Mouse (Mus musculus): ENCODE measurements around the gene Gm6525.

Gene Gm6525

GRCm38 (mm10) chr3:84169393-84170005 lies 4.4 kb upstream of the Gm6525 start:
- DNase-seq (ENCODE audit: extremely low spot score, low read depth, low spot score) = no peak

- no peak for DNase-seq (ENCODE audit: extremely low spot score, low read depth, low spot score)
These were observed 1.5 kb upstream of the Gm6525 start for GRCm38 (mm10) chr3:84172406-84172805.

- peak; percentile 42 for DNase-seq (ENCODE audit: extremely low spot score, low read depth, low spot score)
These were observed 1.7 kb downstream of the Gm6525 start for GRCm38 (mm10) chr3:84175337-84176315.

GRCm38 (mm10) chr3:84177834-84178233 lies 3.9 kb downstream of the Gm6525 start:
- DNase-seq (ENCODE audit: extremely low spot score, low read depth, low spot score) = no peak

DNA sequence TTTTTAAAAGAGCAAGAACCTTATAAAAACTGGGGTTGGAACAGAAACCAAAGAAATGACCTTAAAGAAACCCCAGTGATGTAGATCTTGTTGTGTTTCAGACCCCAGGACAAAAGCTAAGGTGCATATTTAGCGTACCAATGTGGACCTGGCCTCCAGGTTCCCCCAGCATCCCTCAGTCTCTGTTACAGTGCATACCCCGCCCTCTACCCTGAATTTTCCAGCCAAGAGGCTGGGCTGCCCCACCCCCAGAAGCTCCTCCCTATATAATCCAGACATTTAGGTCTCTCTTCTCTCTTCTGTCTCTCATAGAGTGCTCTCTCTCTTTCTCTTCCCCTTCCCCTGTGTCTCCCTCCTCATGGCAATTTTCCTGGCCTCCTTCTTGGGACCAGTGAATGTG lies 6.4 kb downstream of the Gm6525 start:
- no peak for DNase-seq (ENCODE audit: extremely low spot score, low read depth, low spot score)

GRCm38 (mm10) chr3:84181102-84181501 lies 7.2 kb downstream of the Gm6525 start:
- no peak for DNase-seq (ENCODE audit: extremely low spot score, low read depth, low spot score)

DNA sequence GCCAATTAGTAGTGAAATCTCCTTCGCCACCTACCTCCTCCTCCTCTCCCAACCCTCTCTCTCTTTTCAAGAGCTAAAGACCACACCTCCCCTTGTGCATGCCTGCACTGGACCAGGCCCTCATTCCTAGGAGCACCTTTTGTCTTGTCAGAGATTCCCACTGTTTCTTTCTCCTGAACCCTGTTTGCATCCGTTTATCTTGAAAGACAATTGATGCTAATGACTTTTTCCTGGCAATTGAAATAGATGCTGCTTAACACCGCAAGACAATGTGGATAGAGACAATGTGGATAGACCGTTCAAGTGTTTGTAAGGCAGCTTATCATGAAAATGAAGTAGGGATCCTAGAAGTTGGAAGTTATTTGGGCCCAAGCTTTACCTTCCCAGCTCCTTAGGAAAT lies 7.8 kb downstream of the Gm6525 start:
- no peak for DNase-seq (ENCODE audit: extremely low spot score, low read depth, low spot score)

DNA sequence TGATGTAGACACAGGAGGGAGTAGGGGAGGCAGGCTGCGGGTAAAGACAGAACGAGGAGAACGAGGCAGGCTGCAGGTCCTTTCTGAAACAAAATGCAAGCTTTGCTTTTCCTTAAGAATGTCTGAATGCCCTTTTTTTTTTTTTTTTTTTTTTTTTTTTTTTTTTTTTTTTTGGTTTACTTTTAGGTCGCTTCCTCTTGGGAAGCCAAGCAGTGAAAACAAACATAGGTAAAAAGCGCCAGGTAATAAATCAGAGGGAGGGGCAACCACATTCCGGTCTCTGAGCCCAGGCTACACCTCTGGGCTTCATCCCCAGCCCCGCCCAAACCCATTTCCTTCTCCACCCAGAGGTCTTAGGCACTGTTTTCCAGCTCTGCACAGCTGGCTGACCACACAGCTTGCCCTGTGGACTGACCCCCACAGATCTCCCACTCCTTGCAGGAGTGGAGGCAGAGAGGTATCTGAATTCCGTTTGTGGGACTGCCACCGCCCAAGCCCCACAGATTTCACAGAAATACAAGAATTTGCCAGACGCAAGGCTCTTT lies 15.8 kb downstream of the Gm6525 start:
- no peak for DNase-seq (ENCODE audit: extremely low spot score, low read depth, low spot score)

DNA sequence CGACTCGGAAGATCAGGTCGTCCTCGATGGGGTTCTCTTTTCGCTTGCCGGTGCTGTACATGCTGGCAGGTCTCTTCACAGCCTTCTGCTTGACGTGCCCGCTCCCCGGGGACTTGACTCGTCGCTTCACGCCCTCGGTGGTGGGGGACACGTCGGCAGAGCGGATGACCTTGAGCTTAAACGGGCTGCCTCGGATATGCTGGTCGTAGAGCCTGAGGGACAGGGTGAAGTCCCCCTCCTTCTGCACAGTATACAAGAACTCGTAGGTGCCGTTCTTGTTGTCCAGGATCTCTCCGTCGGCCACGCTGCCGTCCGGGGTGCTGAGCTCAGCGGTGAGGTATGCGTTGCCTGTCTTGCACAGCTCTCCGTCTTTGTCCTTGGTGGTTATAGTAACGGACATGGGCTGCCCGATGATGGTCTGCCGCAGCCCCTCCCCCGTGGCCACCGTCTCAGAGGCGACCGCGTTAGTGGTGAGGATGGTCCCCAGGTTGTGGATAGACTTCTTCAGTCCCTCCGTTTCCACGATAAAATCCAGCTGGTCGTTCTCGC lies 16.7 kb downstream of the Gm6525 start:
- no peak for DNase-seq (ENCODE audit: extremely low spot score, low read depth, low spot score)

- DNase-seq (ENCODE audit: extremely low spot score, low read depth, low spot score) = no peak
These were observed 17.4 kb downstream of the Gm6525 start for GRCm38 (mm10) chr3:84191141-84191881.

DNA sequence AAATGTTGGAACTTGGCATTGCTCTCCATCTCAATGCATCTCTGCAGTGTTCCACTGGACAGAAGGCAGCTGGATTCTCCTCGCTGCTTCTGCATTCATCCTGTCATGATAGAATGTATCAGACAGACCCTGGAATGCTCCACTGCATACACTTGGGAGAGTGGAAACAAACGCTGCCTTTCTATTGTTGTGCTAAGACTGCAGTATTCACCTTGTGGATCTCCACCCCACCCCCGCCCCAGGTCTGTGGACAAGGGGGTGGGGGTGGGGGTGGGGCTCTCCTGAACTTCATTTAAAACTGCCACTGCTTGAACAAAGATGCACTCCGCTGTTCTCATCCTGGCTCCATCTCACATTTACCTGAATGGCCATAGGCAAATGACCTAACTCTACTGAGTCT lies 20.0 kb downstream of the Gm6525 start:
- no peak for DNase-seq (ENCODE audit: extremely low spot score, low read depth, low spot score)

GRCm38 (mm10) chr3:84198229-84198628 lies 24.3 kb downstream of the Gm6525 start:
- no peak for DNase-seq (ENCODE audit: extremely low spot score, low read depth, low spot score)

- DNase-seq (ENCODE audit: extremely low spot score, low read depth, low spot score) = no peak
These were observed 25.6 kb downstream of the Gm6525 start for GRCm38 (mm10) chr3:84199516-84199915.

DNA sequence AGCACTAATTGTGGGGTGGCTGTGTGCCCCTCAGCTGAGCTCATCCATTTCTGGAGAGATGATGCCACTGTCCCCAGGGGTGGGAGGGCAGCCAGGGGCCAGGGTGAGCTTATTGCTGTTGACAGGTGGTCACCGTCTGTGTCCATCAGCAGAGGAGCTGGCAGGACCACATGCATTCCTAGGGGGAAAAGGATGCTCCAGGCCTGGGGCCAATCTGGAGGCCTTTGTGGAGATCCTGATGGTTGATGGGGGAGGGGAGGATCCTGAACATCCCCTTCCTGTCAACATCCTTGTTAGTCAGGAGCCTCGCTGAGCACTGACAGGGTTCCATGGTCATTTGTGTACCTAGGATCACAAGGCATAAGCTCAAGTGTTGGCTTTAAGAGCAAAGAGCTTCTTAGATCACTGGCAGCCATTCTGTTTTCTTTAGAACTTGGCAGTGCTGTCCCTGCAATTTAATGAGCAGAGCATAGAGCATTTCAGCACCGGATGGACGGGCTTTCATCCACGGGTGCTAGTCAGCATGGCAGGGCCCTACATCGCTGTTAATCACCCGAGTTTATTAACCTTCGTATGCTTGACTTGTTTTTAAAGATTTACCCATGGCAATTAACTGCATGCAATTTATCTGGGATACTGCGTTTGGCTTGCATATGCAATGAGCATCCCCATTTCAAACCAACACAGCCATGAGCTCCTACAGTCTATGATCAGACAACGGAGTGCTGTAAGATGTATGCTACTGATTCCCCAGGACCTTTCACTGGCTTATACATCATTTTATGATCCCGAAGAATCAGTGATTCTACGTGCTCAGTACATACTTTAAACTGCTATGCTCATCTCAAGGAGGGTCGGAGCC lies 26.9 kb downstream of the Gm6525 start:
- no peak for DNase-seq (ENCODE audit: extremely low spot score, low read depth, low spot score)

GRCm38 (mm10) chr3:84204640-84205039 lies 30.7 kb downstream of the Gm6525 start:
- no peak for DNase-seq (ENCODE audit: extremely low spot score, low read depth, low spot score)

GRCm38 (mm10) chr3:84205650-84206049 lies 31.7 kb downstream of the Gm6525 start:
- DNase-seq (ENCODE audit: extremely low spot score, low read depth, low spot score) = no peak

GRCm38 (mm10) chr3:84206106-84206505 lies 32.2 kb downstream of the Gm6525 start:
- DNase-seq (ENCODE audit: extremely low spot score, low read depth, low spot score) = no peak

- no peak for DNase-seq (ENCODE audit: extremely low spot score, low read depth, low spot score)
These were observed 33.5 kb downstream of the Gm6525 start for GRCm38 (mm10) chr3:84207366-84207765.

DNA sequence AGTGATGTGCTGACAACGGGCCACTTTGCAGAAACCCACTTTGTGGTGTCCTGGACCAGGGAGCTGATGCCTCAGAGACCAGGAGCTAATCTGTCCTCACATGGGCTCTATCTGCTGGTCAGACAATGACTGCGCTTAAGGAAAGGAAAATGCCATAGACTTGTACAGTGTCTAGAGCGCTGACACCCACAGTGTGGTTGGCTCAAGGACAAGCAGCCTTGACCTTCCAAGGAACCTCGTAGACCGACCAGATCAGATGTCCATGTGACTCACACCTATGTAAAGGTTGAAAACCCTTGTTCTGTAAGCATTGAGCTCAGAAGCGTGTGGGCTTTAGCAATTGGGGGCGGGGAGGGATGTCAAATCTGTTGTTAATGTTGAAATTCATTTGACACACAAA lies 34.6 kb downstream of the Gm6525 start:
- DNase-seq (ENCODE audit: extremely low spot score, low read depth, low spot score) = no peak

DNA sequence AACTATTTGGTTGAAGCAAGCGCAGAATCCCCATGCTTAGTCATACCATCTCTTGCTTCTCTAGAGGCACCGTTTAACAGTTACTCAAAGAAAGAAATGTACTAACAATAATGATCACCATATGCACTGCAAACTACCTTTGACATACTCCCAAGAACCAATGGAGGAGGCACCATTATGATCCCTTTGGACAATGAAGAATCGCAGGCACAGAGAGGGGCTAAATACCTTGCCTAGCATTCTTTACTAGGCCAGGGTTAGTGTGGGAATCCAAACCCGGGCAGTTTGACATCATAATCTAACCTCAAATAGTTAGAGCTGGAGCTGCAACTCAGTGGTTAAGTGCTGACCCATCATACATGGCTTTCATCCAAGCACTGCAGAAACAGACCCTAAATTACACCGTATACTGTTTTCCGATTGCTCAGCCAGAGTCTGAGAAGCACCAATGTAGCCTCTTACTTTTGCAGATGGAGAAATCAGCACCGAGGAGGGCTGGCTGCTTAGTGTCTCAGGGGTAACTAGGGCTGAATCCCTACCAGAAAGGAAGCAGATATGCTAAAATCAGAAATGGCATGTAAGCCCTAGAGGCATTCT lies 35.1 kb downstream of the Gm6525 start:
- no peak for DNase-seq (ENCODE audit: extremely low spot score, low read depth, low spot score)
